Mouse (Mus musculus) stomach, postnatal 0 days (tissue): ENCODE results near the gene Adamts12.

Experiments used
- CTCF ChIP-seq: IDR thresholded peaks from 2 replicates; pipeline ENCODE4 v1.5.1; 2016; ENCODE audit warnings: antibody characterized with exemption, low read depth, mild to moderate bottlenecking, moderate library complexity
- EP300 ChIP-seq: optimal IDR thresholded peaks from 2 replicates; pipeline ENCODE3; 2016; ENCODE audit warnings: antibody characterized with exemption

GRCm38 (mm10) chr15:11064160-11064557, 431 bp upstream of the Adamts12 start:
- TF ChIP-seq CTCF = no peak
- TF ChIP-seq EP300 = no peak
